Mouse (Mus musculus) thymus, adult 2 months (tissue): Measurements from ENCODE around the gene Acsf3. TPM values are rescaled to one million over a fixed set of nuclear protein-coding genes. Genes with fewer than 3 reads are reported as not detected.

Experiments used
- DNase-seq: peaks from one replicate; pipeline ENCODE4 v3.0.0; 2021
- H3K27ac ChIP-seq: fragments of 200-500 bp; 2 replicates; pipeline ENCODE4 v1.5.1; 2012; ENCODE audit warnings: low read length, control low read depth; ENCODE audit not compliant: control insufficient read depth, insufficient read depth
- H3K27me3 ChIP-seq: fragments of 200-500 bp; 2 replicates; pipeline ENCODE4 v1.6.1; 2012; ENCODE audit warnings: mild to moderate bottlenecking, low read length, moderate library complexity, mixed read lengths; ENCODE audit not compliant: control insufficient read depth, insufficient read depth
- H3K36me3 ChIP-seq: fragments of 200-500 bp; 2 replicates; pipeline ENCODE4 v1.6.1; 2012; ENCODE audit warnings: mild to moderate bottlenecking, low read length, moderate library complexity; ENCODE audit not compliant: control insufficient read depth, insufficient read depth
- H3K4me1 ChIP-seq: fragments of 200-500 bp; replicated peaks from 2 replicates; pipeline ENCODE4 v1.6.1; 2012; ENCODE audit warnings: low read length; ENCODE audit not compliant: control insufficient read depth, insufficient read depth
- H3K4me3 ChIP-seq: fragments of 200-500 bp; 2 replicates; pipeline ENCODE4 v1.5.1; 2012; ENCODE audit warnings: mild to moderate bottlenecking, low read length, control low read depth, moderate library complexity; ENCODE audit not compliant: control insufficient read depth, insufficient read depth
- CTCF ChIP-seq: fragments of 200-500 bp; IDR thresholded peaks from 2 replicates; pipeline ENCODE4 v1.5.1; 2012; ENCODE audit warnings: mild to moderate bottlenecking, control low read depth, low read length, moderate library complexity, borderline replicate concordance; ENCODE audit not compliant: control insufficient read depth, poor library complexity, insufficient read depth; ENCODE audit errors: extremely low read depth
- POLR2A ChIP-seq: fragments of 200-500 bp; IDR thresholded peaks from 2 replicates; pipeline ENCODE4 v1.6.1; 2012; ENCODE audit warnings: mild to moderate bottlenecking, low read length, control low read depth, moderate library complexity; ENCODE audit not compliant: control insufficient read depth, poor library complexity, insufficient read depth; ENCODE audit errors: extremely low read depth
- WGBS: fragments of 180-500 bp; shearing (Covaris S2); methylation state at CpG from one replicate; pipeline ENCODE4 v1.1.7; 2018; 5-methylcytosine and 5-hydroxymethylcytosine counted together
- polyA plus RNA-seq: library from polyadenylated mRNA; depleted of rRNA; stranded (reverse); fragments of >200 nt; gene quantifications from 2 replicates; pipeline ENCODE4 v1.2.3, GENCODE M21; 2012

Acsf3 gene
- polyA plus RNA-seq, 1 experiment = 17.5 TPM

DNA sequence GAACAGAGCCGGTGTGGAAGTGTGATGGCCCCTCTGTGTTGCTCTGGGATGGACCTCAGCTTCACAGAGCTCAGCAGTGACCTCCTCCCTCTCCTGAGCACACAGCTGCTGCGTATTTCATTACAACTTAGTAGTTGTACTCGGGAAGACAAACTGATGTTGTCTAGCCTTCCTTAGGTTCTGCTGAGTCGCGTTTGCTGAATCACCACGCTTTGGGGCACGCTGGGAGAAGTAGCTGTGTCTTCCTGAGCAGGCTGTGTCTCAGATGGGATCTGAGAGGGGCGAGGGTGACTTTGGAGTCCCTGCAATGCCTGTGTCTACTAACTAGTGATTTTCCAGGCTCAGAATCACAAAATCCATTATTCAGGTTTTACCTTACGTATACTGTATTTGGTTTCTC lies 4.0 kb downstream of the Acsf3 start:
- 85% methylated on average over 9 of the region's 9 CpGs for WGBS
- H3K36me3 ChIP-seq = no peaks in the 10 kb centered on the region
- no peak for TF ChIP-seq POLR2A
- no peak for TF ChIP-seq CTCF
- no peak for DNase-seq
- H3K4me3 ChIP-seq = no peak overlapping the region
- peaks cover 8% of the 10 kb centered on the region for H3K4me1 ChIP-seq
- no peak overlapping the region for H3K27ac ChIP-seq
- no peaks in the 10 kb centered on the region for H3K27me3 ChIP-seq

DNA sequence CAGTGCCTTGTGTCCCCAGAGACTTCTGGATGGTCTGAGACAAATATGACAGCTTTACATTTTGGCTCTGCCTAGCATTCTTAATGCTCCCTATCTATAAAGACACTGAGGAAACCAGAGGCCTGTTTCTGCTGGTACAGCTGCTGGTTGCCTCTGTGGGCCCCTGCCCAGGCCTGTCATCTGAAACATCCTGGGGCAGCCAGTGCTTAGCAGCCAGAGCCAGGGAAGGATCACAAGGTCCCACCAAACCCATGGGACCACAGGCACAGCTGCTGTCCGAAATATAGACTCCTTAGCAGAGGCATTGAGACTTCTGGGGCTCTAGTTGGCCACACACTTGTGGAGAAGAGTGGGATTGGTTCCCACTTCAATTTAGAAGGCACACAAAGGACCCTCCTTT lies 9.5 kb downstream of the Acsf3 start:
- no peaks in the 10 kb centered on the region for H3K27me3 ChIP-seq
- no peak for DNase-seq
- no peak overlapping the region for H3K27ac ChIP-seq
- no peaks in the 10 kb centered on the region for H3K4me1 ChIP-seq
- no peak overlapping the region for H3K4me3 ChIP-seq
- TF ChIP-seq CTCF = no peak
- no peak for TF ChIP-seq POLR2A
- 93% methylated on average over 1 of the region's 1 CpGs for WGBS
- no peaks in the 10 kb centered on the region for H3K36me3 ChIP-seq

DNA sequence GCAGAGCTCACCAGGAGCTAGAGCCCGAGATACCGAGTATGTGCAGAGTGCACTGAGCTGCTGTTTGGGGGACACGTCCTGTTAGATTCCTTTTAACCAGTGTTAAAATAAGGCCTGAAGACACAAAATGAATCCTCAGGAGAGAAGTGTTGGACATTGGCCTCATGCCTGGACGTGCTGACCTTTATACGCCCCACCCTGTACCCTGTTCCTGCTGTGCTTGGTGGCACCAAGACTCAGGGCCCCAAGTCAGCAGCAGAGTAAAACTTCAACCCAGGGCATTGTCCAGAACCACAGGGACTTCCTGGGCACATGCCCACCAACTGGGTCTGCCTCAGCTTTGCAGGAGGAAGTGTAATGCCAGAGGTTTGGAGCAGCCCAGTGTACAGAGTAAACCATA lies 14.5 kb downstream of the Acsf3 start:
- TF ChIP-seq CTCF (no peak), POLR2A (no peak)
- Histone ChIP-seq H3K27ac (no peak overlapping the region), H3K4me3 (no peak overlapping the region), H3K27me3 (no peaks in the 10 kb centered on the region), H3K36me3 (no peaks in the 10 kb centered on the region), H3K4me1 (no peaks in the 10 kb centered on the region)
- WGBS = 95% methylated on average over 5 of the region's 5 CpGs
- no peak for DNase-seq

DNA sequence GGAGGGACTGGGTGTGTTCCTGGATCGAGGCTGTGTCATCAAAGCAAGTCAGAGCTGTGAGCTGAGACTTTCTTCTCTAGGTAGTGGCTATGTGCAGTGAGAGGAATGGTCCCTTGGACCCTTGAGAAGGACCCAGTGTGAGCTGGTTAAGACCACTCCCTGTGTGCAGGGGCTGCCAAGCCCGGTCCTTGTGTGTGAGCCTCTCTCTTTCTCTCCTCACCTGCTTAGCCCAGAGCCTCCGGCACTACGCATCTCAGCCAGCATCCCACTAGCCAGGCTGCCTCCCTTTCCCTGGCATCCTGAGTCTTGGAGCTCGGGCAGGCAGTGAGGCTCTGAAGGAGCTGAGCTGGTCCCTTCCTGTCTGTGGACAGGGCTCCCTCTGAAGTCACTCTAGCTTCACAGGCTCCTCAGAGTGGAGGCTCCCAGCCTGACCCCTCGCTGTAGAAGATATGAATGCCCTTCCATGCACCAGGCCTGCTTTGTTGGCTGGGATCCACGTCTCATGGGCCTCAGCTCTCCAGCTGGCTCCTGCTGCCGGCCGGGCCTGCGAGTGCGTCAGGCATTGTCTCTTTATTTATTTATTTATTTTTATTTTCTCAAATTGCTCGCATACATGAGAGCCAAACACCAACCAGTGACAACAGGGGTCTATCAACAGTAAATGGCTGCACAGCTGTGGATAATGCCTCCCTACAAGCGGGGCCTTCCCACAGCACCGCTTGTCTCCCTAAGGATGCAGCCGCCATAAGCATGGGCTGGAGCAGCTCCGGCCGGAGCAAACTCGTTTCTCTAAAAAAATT lies 18.3 kb downstream of the Acsf3 start:
- whole genome bisulfite sequencing = 96% methylated on average over 18 of the region's 18 CpGs

DNA sequence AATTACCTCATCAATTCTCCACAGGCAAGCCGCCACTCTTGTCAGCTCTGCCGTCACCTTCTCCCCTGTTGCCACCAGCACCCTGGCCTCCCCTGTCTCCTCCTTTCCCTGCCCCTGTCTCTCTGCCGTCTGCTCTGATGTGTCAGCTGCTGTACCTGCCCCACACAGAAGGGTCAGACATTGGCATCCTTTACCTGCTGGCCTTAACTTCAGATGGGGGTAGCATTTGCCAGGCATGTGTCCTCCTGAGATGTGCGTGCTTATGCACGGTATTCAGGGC lies 18.8 kb downstream of the Acsf3 start:
- TF ChIP-seq POLR2A = no peak
- TF ChIP-seq CTCF = no peak
- no peaks in the 10 kb centered on the region for H3K4me1 ChIP-seq
- no peak for DNase-seq
- WGBS = 92% methylated on average over 5 of the region's 5 CpGs
- H3K27me3 ChIP-seq = no peaks in the 10 kb centered on the region
- no peak overlapping the region for H3K27ac ChIP-seq
- H3K36me3 ChIP-seq = no peaks in the 10 kb centered on the region
- H3K4me3 ChIP-seq = no peak overlapping the region

More for the DNA sequence above, 18.3 kb downstream of the Acsf3 start:
- Histone ChIP-seq H3K4me1 (no peaks in the 10 kb centered on the region), H3K36me3 (no peaks in the 10 kb centered on the region), H3K4me3 (no peak overlapping the region), H3K27me3 (no peaks in the 10 kb centered on the region), H3K27ac (no peak overlapping the region)
- DNase-seq = no peak
- TF ChIP-seq CTCF = no peak
- TF ChIP-seq POLR2A = no peak

DNA sequence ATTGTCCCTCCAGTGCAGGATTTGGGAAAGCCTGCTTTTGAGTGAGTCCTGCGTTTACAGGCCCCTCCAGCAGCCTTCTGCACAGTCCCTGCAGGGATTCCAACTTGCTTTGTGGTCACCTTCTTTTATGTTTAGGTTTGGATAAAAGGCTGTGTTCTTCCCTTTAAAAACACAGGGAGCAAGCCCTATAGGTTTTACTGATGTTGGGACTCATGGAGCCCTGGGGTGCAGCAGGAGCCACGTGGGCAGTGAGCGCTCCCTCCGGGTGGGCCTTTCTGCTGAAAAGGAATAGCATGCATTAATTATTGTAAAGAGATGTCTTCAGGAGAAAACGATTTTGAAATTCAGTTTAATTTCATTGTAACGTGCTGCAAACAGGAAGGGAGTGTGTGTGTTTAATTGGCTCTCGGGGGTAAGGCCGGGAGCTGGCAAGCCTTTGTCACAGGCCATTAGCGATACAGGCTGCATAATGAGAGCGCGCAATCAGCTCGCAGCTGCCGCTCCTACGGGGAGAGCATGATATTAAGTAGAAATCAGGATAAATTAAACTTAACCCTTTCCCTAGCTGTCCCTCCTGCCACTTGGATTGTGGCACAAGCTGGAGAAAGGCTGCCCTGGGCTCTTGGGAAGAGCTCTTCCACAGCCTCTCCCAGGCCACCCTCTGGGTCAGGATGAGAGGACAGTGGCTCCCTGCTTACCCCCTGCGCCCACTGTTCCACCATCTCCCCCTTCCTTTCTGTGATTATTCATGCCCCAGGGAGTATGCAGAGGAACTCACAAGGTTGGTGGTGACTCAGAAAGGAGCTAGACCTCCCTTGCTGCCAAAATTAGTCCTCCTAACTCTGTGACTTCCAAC lies 28.8 kb downstream of the Acsf3 start:
- TF ChIP-seq POLR2A (no peak), CTCF (no peak)
- H3K4me1 ChIP-seq = peaks cover 18% of the 10 kb centered on the region
- H3K27me3 ChIP-seq = no peaks in the 10 kb centered on the region
- H3K4me3 ChIP-seq = no peak overlapping the region
- no peak for DNase-seq
- H3K36me3 ChIP-seq = no peaks in the 10 kb centered on the region
- 89% methylated on average over 15 of the region's 15 CpGs for WGBS
- no peak overlapping the region for H3K27ac ChIP-seq
